Mouse (Mus musculus) olfactory bulb, adult 2 months (tissue): Measurements from ENCODE around the gene Rbm47.

Experiments used
- CTCF ChIP-seq: fragments of 200-500 bp; IDR thresholded peaks from 2 replicates; pipeline ENCODE4 v1.5.1; 2012; ENCODE audit warnings: low read depth, mild to moderate bottlenecking, low read length, moderate library complexity; ENCODE audit not compliant: insufficient read depth
- POLR2A ChIP-seq: fragments of 200-500 bp; IDR thresholded peaks from 2 replicates; pipeline ENCODE4 v1.6.1; 2012; ENCODE audit warnings: mild to moderate bottlenecking, low read depth, low read length, moderate library complexity; ENCODE audit not compliant: insufficient read depth

- no peak for TF ChIP-seq CTCF
- TF ChIP-seq POLR2A, result no peak
These were observed 21.4 kb downstream of the Rbm47 start for GRCm38 (mm10) chr5:66151301-66152188.
